Mouse (Mus musculus): ENCODE measurements around the gene Trim2. TPM values are rescaled to one million over a fixed set of nuclear protein-coding genes. Genes with fewer than 3 reads are reported as not detected.

The Trim2 gene
- polyA plus RNA-seq, 1 experiment from 2014 or later = 174 TPM

Other genes with a start within 250 kb of the Trim2 start
- 1.4 and 1.5 TPM in 2 replicates for gene Mnd1, start 151.1 kb downstream of the Trim2 start, polyA plus RNA-seq (2015; fragmentation: Nextera tagmentation; extraction: Ambion mirVana)
- 2.1 and 2.5 TPM in 2 replicates for gene Gm6525, start 132.8 kb downstream of the Trim2 start, polyA plus RNA-seq (2015; fragmentation: Nextera tagmentation; extraction: Ambion mirVana)
- gene Fhdc1, start 173.6 kb upstream of the Trim2 start, polyA plus RNA-seq (2015; fragmentation: Nextera tagmentation; extraction: Ambion mirVana) = 3.5 and 4.9 TPM in 2 replicates

Measured in midbrain, embryonic 16.5 days (tissue).